Mouse (Mus musculus) erythroid progenitor cell, adult 5-6 weeks (primary cell): ENCODE data around the gene Mmel1. TPM values are rescaled to one million over a fixed set of nuclear protein-coding genes. Genes with fewer than 3 reads are reported as not detected.

Experiments used
- ATAC-seq: replicated peaks from 2 replicates; pipeline ENCODE4 v1.8.0; 2016; ENCODE audit warnings: moderate number of reproducible peaks, mild to moderate bottlenecking, moderate TSS enrichment, inconsistent platforms; ENCODE audit not compliant: poor library complexity, low FRiP score, severe bottlenecking
- total RNA-seq, 2 experiments: library from RNA; stranded (forward) in 1 of 2; stranded (reverse) in 1 of 2; fragments of 150-400 nt in 1 of 2; fragments of 186-747, 209-891 nt in 1 of 2; gene quantifications; 2 replicates each; pipeline versions ENCODE4 v1.2.3 to v1.2.4; 2015 to 2017; ENCODE audit warnings: low replicate concordance in 2 of 2

Gene Mmel1
- total RNA-seq, 2 experiments from 2014 or later = 5.9 to 6.4 TPM

GRCm38 (mm10) chr4:154898506-154899446 is 29.4 kb downstream of the Mmel1 start, which contains the start of gene Fam213b:
Fam213b (minus strand) TSS chr4:154899135.
- ATAC-seq = peak; percentile 82

- no peak for ATAC-seq
These were observed 33.0 kb downstream of the Mmel1 start for GRCm38 (mm10) chr4:154902371-154902770.

- peak; percentile 85 for ATAC-seq
These were observed 35.0 kb downstream of the Mmel1 start for GRCm38 (mm10) chr4:154904185-154905071.

GRCm38 (mm10) chr4:154907833-154908232 is 38.4 kb downstream of the Mmel1 start:
- peak; percentile 64 for ATAC-seq

GRCm38 (mm10) chr4:154908490-154908889 is 39.1 kb downstream of the Mmel1 start:
- ATAC-seq = no peak

GRCm38 (mm10) chr4:154910606-154911522 is 41.5 kb downstream of the Mmel1 start:
- ATAC-seq = peak; percentile 60

GRCm38 (mm10) chr4:154911644-154912043 is 42.3 kb downstream of the Mmel1 start:
- ATAC-seq = peak; percentile 77

GRCm38 (mm10) chr4:154913845-154914244 is 44.5 kb downstream of the Mmel1 start:
- no peak for ATAC-seq

GRCm38 (mm10) chr4:154914252-154914651 is 44.9 kb downstream of the Mmel1 start:
- ATAC-seq = no peak

GRCm38 (mm10) chr4:154914707-154915106 is 45.3 kb downstream of the Mmel1 start:
- no peak for ATAC-seq

GRCm38 (mm10) chr4:154915286-154915685 is 45.9 kb downstream of the Mmel1 start:
- ATAC-seq = no peak

GRCm38 (mm10) chr4:154916662-154917061 is 47.3 kb downstream of the Mmel1 start:
- no peak for ATAC-seq

- ATAC-seq = no peak
These were observed 52.9 kb downstream of the Mmel1 start for GRCm38 (mm10) chr4:154922291-154922690.

GRCm38 (mm10) chr4:154922931-154923330 is 53.5 kb downstream of the Mmel1 start:
- no peak for ATAC-seq

GRCm38 (mm10) chr4:154925413-154925812 is 56.0 kb downstream of the Mmel1 start:
- ATAC-seq = no peak

GRCm38 (mm10) chr4:154926969-154927898 is 57.8 kb downstream of the Mmel1 start:
- ATAC-seq = peak; percentile 25

- ATAC-seq = peak; percentile 68
These were observed 58.5 kb downstream of the Mmel1 start for GRCm38 (mm10) chr4:154927899-154928337.

GRCm38 (mm10) chr4:154928395-154929087 is 59.2 kb downstream of the Mmel1 start, which contains the start of gene Tnfrsf14:
Tnfrsf14 (minus strand) TSS chr4:154928563.
- peak; percentile 77 for ATAC-seq
